Mouse (Mus musculus): ENCODE measurements at regions not wholly inside any gene's neighbourhood (a gene's known extent, or its start where the extent isn't known, plus 50 kb on each side); places are given as distances from the start of the nearest gene placed in this dataset.

DNA sequence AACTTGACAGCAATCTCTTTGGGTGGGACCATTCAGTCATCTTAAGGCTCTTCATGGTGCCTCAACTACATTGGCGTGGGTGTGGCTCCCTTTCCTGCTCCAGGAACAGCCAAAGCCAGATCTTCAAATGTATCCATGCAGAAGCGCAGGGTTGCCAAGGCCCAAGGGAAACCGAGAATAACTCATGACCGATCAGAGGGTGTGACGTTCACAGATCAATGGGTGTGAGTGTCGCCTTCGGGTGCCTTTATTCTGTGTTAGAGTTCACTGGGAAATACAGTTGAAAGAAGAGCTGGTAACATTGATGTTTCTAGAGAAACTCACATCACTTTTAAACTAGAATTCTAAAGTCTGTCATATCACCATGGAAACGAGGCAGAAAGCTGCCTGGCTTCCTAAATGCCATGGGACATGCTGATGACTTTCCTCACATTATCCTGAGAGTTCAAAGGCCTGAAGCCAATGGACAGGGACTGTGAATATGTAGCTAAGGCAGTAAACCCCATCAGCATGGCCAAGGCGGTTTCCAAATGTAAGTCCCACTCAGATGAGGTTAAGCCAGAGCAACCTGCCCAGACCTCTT, 80.7 kb upstream of the Syndig1 start:
- ATAC-seq (ENCODE audit: insufficient number of reproducible peaks, low FRiP score, low TSS enrichment, low read depth), result no peak

DNA sequence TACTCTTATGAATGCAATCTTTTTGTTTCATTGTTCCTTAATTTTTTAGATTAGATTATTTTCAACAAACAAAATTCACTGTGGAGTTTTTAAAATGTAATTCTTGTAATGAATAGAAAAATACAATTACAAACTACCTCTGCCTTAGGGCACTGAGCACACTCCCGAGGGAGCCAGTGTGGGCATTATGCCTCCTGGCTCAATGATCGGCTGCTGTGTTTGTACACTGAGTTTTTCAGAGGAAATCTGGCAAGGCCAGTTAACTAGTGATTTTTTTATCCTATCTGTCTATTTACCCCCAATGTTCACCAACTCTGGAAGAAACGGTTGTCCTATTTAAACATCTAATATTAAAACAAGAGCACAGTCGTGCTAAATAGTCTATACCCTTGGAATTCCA, 69.9 kb upstream of the Syndig1 start:
- no peak for DNase-seq (ENCODE audit: low spot score)
- 75% methylated on average over 4 of the region's 4 CpGs for WGBS
- Histone ChIP-seq H3K9ac (ENCODE audit: low read length) (no peak overlapping the region), H3K4me1 (ENCODE audit: control insufficient read depth, insufficient read depth, low read length) (no peaks in the 10 kb centered on the region), H3K9me3 (ENCODE audit: control insufficient read depth, low read length) (no peaks in the 10 kb centered on the region), H3K27me3 (ENCODE audit: control insufficient read depth, insufficient read depth, low read length) (no peaks in the 10 kb centered on the region), H3K36me3 (ENCODE audit: control insufficient read depth, insufficient read depth, low read length) (no peaks in the 10 kb centered on the region), H3K27ac (replicated peaks; ENCODE audit: low read depth, low read length) (no peak overlapping the region), H3K4me3 (ENCODE audit: low read depth, low read length) (no peak overlapping the region), H3K4me2 (ENCODE audit: low read depth, severe bottlenecking) (no peak overlapping the region)
- ATAC-seq (ENCODE audit: insufficient number of reproducible peaks, low FRiP score, low TSS enrichment, low read depth), result no peak

More for the DNA sequence above, 80.7 kb upstream of the Syndig1 start:
- no peaks in the 10 kb centered on the region for H3K4me1 ChIP-seq (ENCODE audit: control insufficient read depth, insufficient read depth, low read length)
- no peaks in the 10 kb centered on the region for H3K27me3 ChIP-seq (ENCODE audit: control insufficient read depth, insufficient read depth, low read length)
- H3K4me3 ChIP-seq (ENCODE audit: low read depth, low read length), result no peak overlapping the region
- H3K4me2 ChIP-seq (ENCODE audit: low read depth, severe bottlenecking), result no peak overlapping the region
- no peaks in the 10 kb centered on the region for H3K36me3 ChIP-seq (ENCODE audit: control insufficient read depth, insufficient read depth, low read length)
- no peak for DNase-seq (ENCODE audit: low spot score)
- H3K27ac ChIP-seq (replicated peaks; ENCODE audit: low read depth, low read length), result no peak overlapping the region
- no peak overlapping the region for H3K9ac ChIP-seq (ENCODE audit: low read length)
- 84% methylated on average over 9 of the region's 9 CpGs for WGBS
- no peaks in the 10 kb centered on the region; the same call in 1 of the 2 replicates for H3K9me3 ChIP-seq (ENCODE audit: control insufficient read depth, low read length)

DNA sequence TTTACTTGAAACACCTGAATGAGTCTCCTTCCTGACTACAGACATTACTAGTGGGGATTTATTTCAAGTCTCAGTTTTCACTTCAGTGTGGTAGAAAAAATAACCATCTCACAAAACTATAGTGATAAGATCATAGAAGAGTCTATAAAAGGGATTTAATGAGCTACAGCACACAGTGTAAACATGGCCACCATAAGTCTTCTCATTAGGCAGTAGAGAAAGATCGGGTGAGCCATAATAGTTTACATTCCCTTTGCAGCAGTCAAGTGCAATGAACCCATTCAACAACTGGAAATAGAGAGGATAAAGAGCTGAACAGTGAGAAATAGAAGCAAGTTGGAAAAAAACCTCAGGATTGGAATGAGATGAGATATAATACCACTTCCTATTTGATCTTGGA, 65.1 kb upstream of the Syndig1 start:
- ATAC-seq (ENCODE audit: insufficient number of reproducible peaks, low FRiP score, low TSS enrichment, low read depth), result no peak
- H3K9me3 ChIP-seq (ENCODE audit: control insufficient read depth, low read length), result no peaks in the 10 kb centered on the region
- DNase-seq (ENCODE audit: low spot score), result no peak
- 83% methylated on average over 1 of the region's 1 CpGs for WGBS
- no peak overlapping the region for H3K27ac ChIP-seq (replicated peaks; ENCODE audit: low read depth, low read length)
- no peak overlapping the region for H3K4me2 ChIP-seq (ENCODE audit: low read depth, severe bottlenecking)
- no peaks in the 10 kb centered on the region for H3K4me1 ChIP-seq (ENCODE audit: control insufficient read depth, insufficient read depth, low read length)
- H3K9ac ChIP-seq (ENCODE audit: low read length), result no peak overlapping the region
- no peak overlapping the region for H3K4me3 ChIP-seq (ENCODE audit: low read depth, low read length)
- no peaks in the 10 kb centered on the region for H3K27me3 ChIP-seq (ENCODE audit: control insufficient read depth, insufficient read depth, low read length)
- no peaks in the 10 kb centered on the region for H3K36me3 ChIP-seq (ENCODE audit: control insufficient read depth, insufficient read depth, low read length)

DNA sequence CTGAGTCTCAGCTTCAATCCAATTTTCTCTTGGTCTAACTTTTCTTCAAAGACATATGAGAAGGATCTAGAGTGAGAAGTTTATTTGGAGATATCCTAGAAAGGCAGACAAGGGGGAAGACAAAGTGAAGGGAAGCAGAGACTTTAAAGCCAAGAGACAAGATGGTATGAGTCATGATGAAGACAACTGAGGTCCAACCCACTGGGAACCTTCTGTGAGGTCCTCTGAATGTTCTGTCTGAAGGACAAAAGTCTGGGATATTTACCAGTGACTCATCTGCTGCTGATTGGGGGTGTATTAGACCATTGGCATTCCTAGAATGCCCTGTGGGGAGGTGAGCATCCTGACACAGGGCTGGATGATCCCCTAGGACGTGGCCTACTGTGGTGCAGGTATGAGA, 61.0 kb upstream of the Syndig1 start:
- H3K27ac ChIP-seq (replicated peaks; ENCODE audit: low read depth, low read length), result no peak overlapping the region
- H3K36me3 ChIP-seq (ENCODE audit: control insufficient read depth, insufficient read depth, low read length), result no peaks in the 10 kb centered on the region
- no peaks in the 10 kb centered on the region for H3K27me3 ChIP-seq (ENCODE audit: control insufficient read depth, insufficient read depth, low read length)
- H3K4me2 ChIP-seq (ENCODE audit: low read depth, severe bottlenecking), result no peak overlapping the region
- H3K4me1 ChIP-seq (ENCODE audit: control insufficient read depth, insufficient read depth, low read length), result no peaks in the 10 kb centered on the region
- DNase-seq (ENCODE audit: low spot score) (no peak), ATAC-seq (ENCODE audit: insufficient number of reproducible peaks, low FRiP score, low TSS enrichment, low read depth) (no peak)
- no peak overlapping the region for H3K9ac ChIP-seq (ENCODE audit: low read length)
- WGBS, result 76% methylated on average over 1 of the region's 1 CpGs
- no peaks in the 10 kb centered on the region for H3K9me3 ChIP-seq (ENCODE audit: control insufficient read depth, low read length)
- no peak overlapping the region for H3K4me3 ChIP-seq (ENCODE audit: low read depth, low read length)

DNA sequence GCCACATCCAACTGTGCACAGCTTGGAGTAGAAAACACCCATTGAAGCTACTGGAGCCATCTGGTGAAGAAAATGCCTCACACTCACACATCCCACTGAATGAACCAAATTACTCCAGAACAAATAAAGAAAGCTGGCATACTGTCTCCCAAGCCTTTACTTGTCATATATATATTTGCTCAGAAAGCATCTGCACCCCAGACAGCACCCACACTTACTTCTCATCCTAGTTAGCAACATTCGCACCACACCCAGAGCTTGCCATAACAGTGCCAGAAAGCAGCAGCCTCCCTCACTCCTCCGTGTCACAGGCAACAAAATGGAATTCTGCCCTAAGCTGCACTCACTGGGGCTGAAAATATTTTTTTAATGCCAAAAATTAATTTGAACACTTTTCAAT, 60.5 kb upstream of the Syndig1 start:
- Histone ChIP-seq H3K27ac (replicated peaks; ENCODE audit: low read depth, low read length) (no peak overlapping the region), H3K4me2 (ENCODE audit: low read depth, severe bottlenecking) (no peak overlapping the region), H3K4me3 (ENCODE audit: low read depth, low read length) (no peak overlapping the region), H3K9me3 (ENCODE audit: control insufficient read depth, low read length) (no peaks in the 10 kb centered on the region), H3K36me3 (ENCODE audit: control insufficient read depth, insufficient read depth, low read length) (no peaks in the 10 kb centered on the region), H3K4me1 (ENCODE audit: control insufficient read depth, insufficient read depth, low read length) (no peaks in the 10 kb centered on the region), H3K27me3 (ENCODE audit: control insufficient read depth, insufficient read depth, low read length) (no peaks in the 10 kb centered on the region), H3K9ac (ENCODE audit: low read length) (no peak overlapping the region)
- no peak for DNase-seq (ENCODE audit: low spot score)
- no peak for ATAC-seq (ENCODE audit: insufficient number of reproducible peaks, low FRiP score, low TSS enrichment, low read depth)
- 79% methylated on average over 2 of the region's 2 CpGs for WGBS

DNA sequence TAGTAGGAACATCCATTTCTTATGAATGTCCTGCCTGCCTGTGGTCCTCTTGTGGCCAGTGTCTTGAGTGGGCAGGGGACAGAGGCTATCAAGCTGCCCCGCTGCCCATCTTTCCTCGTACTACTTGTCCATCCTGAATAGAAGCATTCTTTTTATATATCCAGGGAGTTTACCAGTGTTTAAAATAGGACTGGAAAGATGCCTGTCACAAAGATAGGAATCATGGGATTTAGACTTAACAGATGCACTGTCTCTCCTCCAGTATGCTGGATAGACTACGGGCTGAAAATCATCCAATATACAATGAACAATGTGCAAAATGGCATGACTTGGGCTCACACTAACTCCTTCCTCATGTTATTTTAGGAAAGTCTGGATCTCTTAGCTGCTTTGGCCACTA, 51.7 kb upstream of the Syndig1 start:
- no peaks in the 10 kb centered on the region for H3K27me3 ChIP-seq (ENCODE audit: control insufficient read depth, insufficient read depth, low read length)
- no peak overlapping the region for H3K4me2 ChIP-seq (ENCODE audit: low read depth, severe bottlenecking)
- no peak overlapping the region for H3K4me3 ChIP-seq (ENCODE audit: low read depth, low read length)
- ATAC-seq (ENCODE audit: insufficient number of reproducible peaks, low FRiP score, low TSS enrichment, low read depth) (no peak), DNase-seq (ENCODE audit: low spot score) (no peak)
- H3K9ac ChIP-seq (ENCODE audit: low read length), result no peak overlapping the region
- H3K9me3 ChIP-seq (ENCODE audit: control insufficient read depth, low read length), result no peaks in the 10 kb centered on the region
- 94% methylated on average over 3 of the region's 3 CpGs for WGBS
- H3K36me3 ChIP-seq (ENCODE audit: control insufficient read depth, insufficient read depth, low read length), result no peaks in the 10 kb centered on the region
- H3K4me1 ChIP-seq (ENCODE audit: control insufficient read depth, insufficient read depth, low read length), result no peaks in the 10 kb centered on the region
- H3K27ac ChIP-seq (replicated peaks; ENCODE audit: low read depth, low read length), result no peak overlapping the region
